Mouse (Mus musculus): ENCODE data around the gene CN725425. TPM values are rescaled to one million over a fixed set of nuclear protein-coding genes. Genes with fewer than 3 reads are reported as not detected.

Gene CN725425
- polyA plus RNA-seq, 1 experiment from 2014 or later, result not detected

DNA sequence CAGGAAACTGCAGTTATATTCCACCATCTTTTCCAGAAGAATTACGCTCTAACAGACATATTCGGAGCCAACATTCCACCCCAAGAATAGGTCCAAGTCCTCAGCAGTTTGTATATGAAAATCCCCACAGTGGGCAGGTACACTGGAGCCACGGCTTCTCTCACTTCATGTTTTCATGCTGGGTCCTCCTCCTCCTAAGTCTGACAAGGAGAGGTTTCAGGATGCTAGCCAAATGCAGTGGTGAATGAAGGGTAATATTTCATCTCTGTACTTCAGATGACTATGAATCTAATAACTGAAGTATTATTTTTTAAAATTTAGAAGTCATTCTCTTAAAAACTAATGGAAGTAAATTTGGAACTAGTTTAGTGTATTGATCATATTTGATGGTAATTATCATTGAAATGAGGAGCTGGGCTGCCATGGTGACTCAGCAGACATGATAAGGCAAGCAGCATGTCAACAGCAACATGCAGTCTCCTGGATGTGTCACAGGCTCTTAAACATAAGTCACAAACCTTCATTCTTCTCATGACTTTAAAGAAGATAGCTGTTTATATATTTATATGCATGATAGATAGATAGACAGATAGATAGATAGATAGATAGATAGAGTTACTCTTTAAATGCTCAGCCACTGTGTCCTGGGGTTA is 41.5 kb downstream of the CN725425 start:
- Histone ChIP-seq H3K27me3 (no peaks in the 10 kb centered on the region), H3K36me3 (no peaks in the 10 kb centered on the region), H3K27ac (no peak overlapping the region), H3K4me3 (no peak overlapping the region), H3K9me3 (no peaks in the 10 kb centered on the region), H3K9ac (no peak overlapping the region), H3K4me2 (replicated peaks) (no peak overlapping the region), H3K4me1 (no peaks in the 10 kb centered on the region)
- 85% methylated on average over 3 of the region's 3 CpGs for WGBS
- ATAC-seq (ENCODE audit: insufficient number of reproducible peaks, insufficient read depth, low FRiP score, low TSS enrichment), result no peak

DNA sequence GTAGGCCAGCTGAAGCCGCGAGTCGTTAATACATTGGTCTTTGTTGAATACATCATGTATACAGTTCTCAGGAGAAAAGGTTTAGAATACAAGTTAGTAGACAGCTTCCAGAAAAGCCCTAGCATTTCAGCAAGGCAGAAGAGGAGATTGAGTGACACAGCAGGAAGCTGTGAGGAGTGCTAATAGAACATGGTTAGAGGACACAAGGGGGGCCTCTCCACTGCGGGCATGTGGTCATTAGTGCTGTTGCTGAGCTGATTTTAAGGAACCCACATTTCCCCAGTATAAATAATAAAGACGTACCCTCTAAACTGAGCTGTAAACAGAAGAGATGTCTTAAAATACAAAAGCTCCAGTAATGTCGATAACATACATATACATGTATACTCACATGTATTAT is 51.5 kb downstream of the CN725425 start:
- Histone ChIP-seq H3K4me3 (no peak overlapping the region), H3K4me1 (no peaks in the 10 kb centered on the region), H3K27me3 (no peaks in the 10 kb centered on the region), H3K9ac (no peak overlapping the region), H3K36me3 (no peaks in the 10 kb centered on the region), H3K27ac (no peak overlapping the region), H3K9me3 (no peaks in the 10 kb centered on the region), H3K4me2 (replicated peaks) (no peak overlapping the region)
- ATAC-seq (ENCODE audit: insufficient number of reproducible peaks, insufficient read depth, low FRiP score, low TSS enrichment), result no peak
- WGBS, result 83% methylated on average over 6 of the region's 6 CpGs

GRCm38 (mm10) chr15:91251544-91252408 is 52.5 kb downstream of the CN725425 start:
- WGBS, result 77% methylated on average over 9 of the region's 9 CpGs
- Histone ChIP-seq H3K27me3 (no peaks in the 10 kb centered on the region), H3K4me3 (no peak overlapping the region), H3K9me3 (no peaks in the 10 kb centered on the region), H3K36me3 (no peaks in the 10 kb centered on the region), H3K27ac (no peak overlapping the region), H3K4me2 (replicated peaks) (no peak overlapping the region), H3K9ac (no peak overlapping the region), H3K4me1 (no peaks in the 10 kb centered on the region)
- ATAC-seq (ENCODE audit: insufficient number of reproducible peaks, insufficient read depth, low FRiP score, low TSS enrichment), result no peak

DNA sequence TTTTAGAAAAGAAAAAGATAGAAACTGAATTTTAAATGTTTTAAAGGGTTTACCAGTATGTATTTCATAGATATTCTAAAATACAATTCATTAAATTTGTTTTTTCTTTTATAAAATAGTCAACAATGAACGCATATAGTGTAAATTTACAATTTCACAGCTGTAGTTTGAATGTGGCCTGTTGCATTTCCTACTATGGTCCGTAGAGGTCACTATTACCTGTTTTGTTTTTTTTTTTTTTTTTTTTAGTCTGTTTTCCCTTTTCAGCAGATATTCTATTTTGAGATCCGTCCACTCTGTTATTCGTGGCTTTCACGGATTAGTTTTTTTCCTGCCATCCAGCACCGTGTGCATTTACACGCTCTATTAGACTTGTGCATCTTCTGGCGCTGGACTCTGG is 53.7 kb downstream of the CN725425 start:
- H3K4me3 ChIP-seq, result no peak overlapping the region
- H3K36me3 ChIP-seq, result no peaks in the 10 kb centered on the region
- H3K27ac ChIP-seq, result no peak overlapping the region
- WGBS, result 56% methylated on average over 8 of the region's 8 CpGs
- no peaks in the 10 kb centered on the region for H3K4me1 ChIP-seq
- no peak for ATAC-seq (ENCODE audit: insufficient number of reproducible peaks, insufficient read depth, low FRiP score, low TSS enrichment)
- no peaks in the 10 kb centered on the region for H3K9me3 ChIP-seq
- no peak overlapping the region for H3K9ac ChIP-seq
- H3K27me3 ChIP-seq, result no peaks in the 10 kb centered on the region
- H3K4me2 ChIP-seq (replicated peaks), result no peak overlapping the region

GRCm38 (mm10) chr15:91255308-91255707 is 56.0 kb downstream of the CN725425 start:
- H3K9ac ChIP-seq, result no peak overlapping the region
- ATAC-seq (ENCODE audit: insufficient number of reproducible peaks, insufficient read depth, low FRiP score, low TSS enrichment), result no peak
- no peaks in the 10 kb centered on the region for H3K9me3 ChIP-seq
- no peak overlapping the region for H3K4me3 ChIP-seq
- 88% methylated on average over 2 of the region's 2 CpGs for WGBS
- no peak overlapping the region for H3K27ac ChIP-seq
- H3K27me3 ChIP-seq, result no peaks in the 10 kb centered on the region
- no peaks in the 10 kb centered on the region for H3K36me3 ChIP-seq
- no peaks in the 10 kb centered on the region for H3K4me1 ChIP-seq
- no peak overlapping the region for H3K4me2 ChIP-seq (replicated peaks)

DNA sequence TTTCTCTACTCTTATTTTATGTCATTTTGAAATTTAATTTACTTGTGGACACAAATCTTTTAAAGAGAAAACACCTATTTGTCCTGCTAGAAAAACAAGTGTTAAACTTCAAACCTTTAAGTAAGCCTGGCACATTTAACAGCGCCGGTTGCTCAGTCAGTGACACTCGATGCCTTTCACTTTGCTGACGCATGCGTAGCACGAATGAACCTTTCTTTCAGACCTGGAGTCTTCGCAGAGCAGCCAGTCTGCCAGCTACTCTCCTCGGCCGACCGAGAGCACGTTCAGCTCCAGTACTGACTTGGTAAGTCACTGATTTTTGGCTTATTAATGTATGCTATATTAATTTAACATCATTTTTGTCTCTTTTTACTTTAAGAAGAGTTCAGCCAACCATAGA is 57.8 kb downstream of the CN725425 start:
- no peak for ATAC-seq (ENCODE audit: insufficient number of reproducible peaks, insufficient read depth, low FRiP score, low TSS enrichment)
- Histone ChIP-seq H3K36me3 (no peaks in the 10 kb centered on the region), H3K27ac (no peak overlapping the region), H3K9ac (no peak overlapping the region), H3K4me3 (no peak overlapping the region), H3K4me1 (no peaks in the 10 kb centered on the region), H3K4me2 (replicated peaks) (no peak overlapping the region), H3K9me3 (no peaks in the 10 kb centered on the region), H3K27me3 (no peaks in the 10 kb centered on the region)
- 48% methylated on average over 11 of the region's 11 CpGs for WGBS

DNA sequence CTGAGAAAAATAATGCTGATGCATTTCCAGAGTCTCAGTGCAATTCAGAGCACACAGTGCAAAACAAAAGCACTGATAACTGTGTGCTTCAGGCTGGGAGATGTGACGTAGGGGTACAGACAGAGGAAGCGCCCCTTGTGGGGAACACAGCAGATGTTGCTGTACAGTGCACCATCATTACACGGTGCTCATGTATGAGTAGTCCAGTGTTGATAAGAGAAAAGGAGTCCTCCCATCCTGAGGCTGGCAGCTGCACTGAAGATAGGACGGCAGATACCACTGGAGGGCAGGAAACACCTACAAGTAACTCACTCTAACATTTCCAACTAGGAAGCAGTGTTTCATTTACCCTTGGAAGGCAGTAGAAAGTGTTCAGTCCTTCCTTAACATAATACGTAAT is 61.3 kb downstream of the CN725425 start:
- Histone ChIP-seq H3K27me3 (no peaks in the 10 kb centered on the region), H3K27ac (no peak overlapping the region), H3K4me3 (no peak overlapping the region), H3K9ac (no peak overlapping the region), H3K9me3 (no peaks in the 10 kb centered on the region), H3K4me2 (replicated peaks) (no peak overlapping the region), H3K36me3 (no peaks in the 10 kb centered on the region), H3K4me1 (no peaks in the 10 kb centered on the region)
- WGBS, result 80% methylated on average over 5 of the region's 5 CpGs
- no peak for ATAC-seq (ENCODE audit: insufficient number of reproducible peaks, insufficient read depth, low FRiP score, low TSS enrichment)

DNA sequence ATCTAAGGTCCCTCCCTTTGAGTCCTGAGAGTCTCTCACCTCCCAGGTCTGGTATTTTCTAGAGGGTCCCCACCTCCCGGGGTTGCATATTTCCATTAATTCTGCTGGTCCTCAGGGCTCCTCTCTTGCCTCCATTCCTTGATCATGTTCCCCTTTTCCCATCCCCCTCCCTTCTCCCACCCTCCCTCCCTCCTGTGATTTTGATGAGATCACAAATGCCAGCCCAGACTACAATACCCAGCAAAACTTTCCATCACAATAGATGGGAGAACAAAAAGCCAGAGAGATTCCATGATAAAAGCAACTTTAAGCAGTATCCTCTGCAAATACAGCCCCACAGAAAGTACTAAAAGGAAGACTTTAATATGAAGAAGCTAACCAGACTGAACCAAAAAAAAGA is 64.6 kb downstream of the CN725425 start:
- WGBS, result 97% methylated on average over 1 of the region's 1 CpGs
- H3K4me3 ChIP-seq, result no peak overlapping the region
- no peaks in the 10 kb centered on the region for H3K36me3 ChIP-seq
- H3K4me2 ChIP-seq (replicated peaks), result no peak overlapping the region
- H3K27ac ChIP-seq, result no peak overlapping the region
- H3K9ac ChIP-seq, result no peak overlapping the region
- no peaks in the 10 kb centered on the region for H3K27me3 ChIP-seq
- ATAC-seq (ENCODE audit: insufficient number of reproducible peaks, insufficient read depth, low FRiP score, low TSS enrichment), result no peak
- H3K9me3 ChIP-seq, result no peaks in the 10 kb centered on the region
- H3K4me1 ChIP-seq, result no peaks in the 10 kb centered on the region

- 89% methylated on average over 4 of the region's 4 CpGs for WGBS
- no peaks in the 10 kb centered on the region for H3K4me1 ChIP-seq
- H3K9me3 ChIP-seq, result no peaks in the 10 kb centered on the region
- no peak overlapping the region for H3K4me2 ChIP-seq (replicated peaks)
- H3K9ac ChIP-seq, result no peak overlapping the region
- H3K27ac ChIP-seq, result no peak overlapping the region
- H3K27me3 ChIP-seq, result no peaks in the 10 kb centered on the region
- no peak for ATAC-seq (ENCODE audit: insufficient number of reproducible peaks, insufficient read depth, low FRiP score, low TSS enrichment)
- no peaks in the 10 kb centered on the region for H3K36me3 ChIP-seq
- H3K4me3 ChIP-seq, result no peak overlapping the region
These were observed 69.2 kb downstream of the CN725425 start for GRCm38 (mm10) chr15:91268532-91268931.

GRCm38 (mm10) chr15:91275961-91276360 is 76.7 kb downstream of the CN725425 start:
- Histone ChIP-seq H3K27ac (no peak overlapping the region), H3K27me3 (no peaks in the 10 kb centered on the region), H3K9ac (no peak overlapping the region), H3K9me3 (no peaks in the 10 kb centered on the region), H3K36me3 (no peaks in the 10 kb centered on the region), H3K4me2 (replicated peaks) (no peak overlapping the region), H3K4me1 (no peaks in the 10 kb centered on the region), H3K4me3 (no peak overlapping the region)
- no peak for ATAC-seq (ENCODE audit: insufficient number of reproducible peaks, insufficient read depth, low FRiP score, low TSS enrichment)
- WGBS, result 51% methylated on average over 3 of the region's 3 CpGs

DNA sequence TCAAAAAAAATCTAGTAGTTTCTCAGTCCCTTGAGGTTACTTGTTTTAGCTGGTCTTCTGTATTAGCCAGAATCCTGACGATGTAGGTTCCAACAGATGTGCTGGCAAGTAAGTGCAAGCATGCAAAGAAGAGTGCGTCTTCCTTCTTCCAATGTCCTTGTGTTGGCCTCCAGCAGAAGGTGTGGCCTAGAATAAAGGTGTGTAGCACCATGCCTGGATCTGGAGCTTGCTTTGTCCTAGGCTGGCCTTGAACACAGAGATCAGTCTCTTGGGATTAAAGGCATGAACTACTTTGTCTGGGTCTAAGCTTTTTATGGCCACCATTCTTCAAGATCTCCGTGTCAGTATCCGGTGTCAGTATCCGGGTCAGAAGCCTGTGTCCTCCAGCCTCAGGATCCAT is 80.3 kb downstream of the CN725425 start:
- Histone ChIP-seq H3K9ac (no peak overlapping the region), H3K9me3 (no peaks in the 10 kb centered on the region), H3K27me3 (no peaks in the 10 kb centered on the region), H3K4me3 (no peak overlapping the region), H3K4me1 (no peaks in the 10 kb centered on the region), H3K36me3 (no peaks in the 10 kb centered on the region), H3K27ac (no peak overlapping the region), H3K4me2 (replicated peaks) (no peak overlapping the region)
- no peak for ATAC-seq (ENCODE audit: insufficient number of reproducible peaks, insufficient read depth, low FRiP score, low TSS enrichment)
- WGBS, result 89% methylated on average over 5 of the region's 5 CpGs

DNA sequence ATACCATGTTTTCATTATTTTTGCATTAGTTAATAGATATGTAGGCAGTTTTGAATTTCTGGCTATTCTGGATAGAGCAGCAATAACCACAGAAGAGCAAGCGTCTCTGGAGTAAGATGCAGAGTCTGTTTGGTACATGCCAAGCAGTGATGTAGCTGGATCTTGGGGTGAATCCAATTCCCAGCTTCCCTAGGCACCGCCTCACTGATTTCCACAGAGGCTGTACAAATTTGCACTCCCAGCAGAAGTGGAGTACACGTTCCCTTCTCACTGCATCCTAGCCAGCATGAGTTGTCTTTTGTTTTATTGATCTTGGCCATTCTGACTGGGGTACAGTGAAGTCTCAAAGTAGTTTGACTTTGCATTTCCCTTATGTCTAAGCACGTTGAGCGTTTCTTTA is 82.2 kb downstream of the CN725425 start:
- 81% methylated on average over 5 of the region's 5 CpGs for WGBS
- no peaks in the 10 kb centered on the region for H3K36me3 ChIP-seq
- no peak overlapping the region for H3K9ac ChIP-seq
- H3K4me3 ChIP-seq, result no peak overlapping the region
- H3K9me3 ChIP-seq, result no peaks in the 10 kb centered on the region
- no peaks in the 10 kb centered on the region for H3K4me1 ChIP-seq
- no peaks in the 10 kb centered on the region for H3K27me3 ChIP-seq
- no peak overlapping the region for H3K27ac ChIP-seq
- H3K4me2 ChIP-seq (replicated peaks), result no peak overlapping the region
- no peak for ATAC-seq (ENCODE audit: insufficient number of reproducible peaks, insufficient read depth, low FRiP score, low TSS enrichment)
